Mouse (Mus musculus) liver, embryonic 14.5 days (tissue): Measurements from ENCODE around the gene 3110001I22Rik. TPM values are rescaled to one million over a fixed set of nuclear protein-coding genes. Genes with fewer than 3 reads are reported as not detected.

Source experiments
- ATAC-seq: fragments of 200-750 bp; cut with Nextera tagmentation; 2 replicates; pipeline ENCODE4 v1.8.0; 2017; ENCODE audit warnings: moderate number of reproducible peaks, mild to moderate bottlenecking, moderate library complexity; ENCODE audit not compliant: insufficient read depth
- DNase-seq, 3 experiments: peaks; one replicate each; pipeline ENCODE4 v3.0.0-alpha.2; 2012 to 2013; ENCODE audit warnings: low read depth in 3 of 3, low spot score in 3 of 3
- H3K27ac ChIP-seq: fragments of 300-500 bp; sonication (generic); 2 replicates; pipeline ENCODE4 v1.5.1; 2014; ENCODE audit warnings: moderate library complexity, mild to moderate bottlenecking, control low read depth, inconsistent platforms
- H3K27me3 ChIP-seq: fragments of 300-500 bp; sonication (generic); 2 replicates; pipeline ENCODE4 v1.6.1; 2014; ENCODE audit warnings: mild to moderate bottlenecking, low read length, moderate library complexity; ENCODE audit not compliant: control insufficient read depth, insufficient read depth
- H3K36me3 ChIP-seq: fragments of 300-500 bp; sonication (generic); replicated peaks from 2 replicates; pipeline ENCODE4 v1.6.1; 2014; ENCODE audit warnings: low read depth; ENCODE audit not compliant: control insufficient read depth, insufficient read depth
- H3K4me1 ChIP-seq, 2 experiments: fragments of 200-500 bp in 1 of 2; fragments of 300-500 bp in 1 of 2; sonication (generic) in 1 of 2; replicated peaks; 2 replicates each; pipeline ENCODE4 v1.6.1; 2012 to 2014; ENCODE audit warnings: antibody characterized with exemption in 1 of 2, inconsistent platforms in 1 of 2, low read length in 1 of 2; ENCODE audit not compliant: control insufficient read depth in 2 of 2, insufficient read depth in 2 of 2
- H3K4me2 ChIP-seq: fragments of 300-500 bp; sonication (generic); 2 replicates; pipeline ENCODE4 v1.6.1; 2014; ENCODE audit warnings: low read depth, mild to moderate bottlenecking, control low read depth, moderate library complexity
- H3K4me3 ChIP-seq, 2 experiments: fragments of 200-500 bp in 1 of 2; fragments of 300-500 bp in 1 of 2; sonication (generic) in 1 of 2; 2 replicates each; pipeline ENCODE4 v1.5.1; 2012 to 2014; ENCODE audit warnings: low read depth in 2 of 2, low read length in 2 of 2, mild to moderate bottlenecking in 2 of 2, control low read depth in 1 of 2, inconsistent platforms in 1 of 2, moderate library complexity in 1 of 2; ENCODE audit not compliant: insufficient read depth in 1 of 2
- H3K9ac ChIP-seq: fragments of 300-500 bp; sonication (generic); replicated peaks from 2 replicates; pipeline ENCODE4 v1.6.1; 2014; ENCODE audit warnings: mild to moderate bottlenecking, control low read depth, moderate library complexity
- H3K9me3 ChIP-seq: fragments of 300-500 bp; sonication (generic); 2 replicates; pipeline ENCODE4 v1.6.1; 2016; ENCODE audit warnings: low read length, mixed read lengths; ENCODE audit not compliant: control insufficient read depth
- CTCF ChIP-seq: IDR thresholded peaks from 2 replicates; pipeline ENCODE4 v1.5.1; 2016; ENCODE audit warnings: antibody characterized with exemption, low read depth, control low read depth
- EP300 ChIP-seq: IDR thresholded peaks from 2 replicates; pipeline ENCODE4 v1.6.1; 2016; ENCODE audit warnings: antibody characterized with exemption, low read depth
- WGBS: fragments of 180-500 bp; shearing (Covaris S2); extraction: QIAGEN DNeasy Blood & Tissue Kit; methylation state at CpG from one replicate; pipeline ENCODE4 v1.1.7; 2014; ENCODE audit not compliant: insufficient replicate concordance; 5-methylcytosine and 5-hydroxymethylcytosine counted together
- polyA plus RNA-seq, 2 experiments: library from polyadenylated mRNA; depleted of rRNA in 1 of 2; stranded (reverse) in 1 of 2; unstranded in 1 of 2; fragments of >200 nt; fragmentation: Nextera tagmentation in 1 of 2; extraction: Ambion mirVana in 1 of 2; gene quantifications; 2 replicates each; pipeline versions ENCODE4 v1.2.1 to v1.2.3; 2012 to 2014

Gene 3110001I22Rik
- polyA plus RNA-seq, 2 experiments: 1.7 to 2.2 TPM

- Histone ChIP-seq H3K9ac (no peak overlapping the region), H3K27me3 (no peaks in the 10 kb centered on the region), H3K27ac (no peak overlapping the region), H3K36me3 (no peaks in the 10 kb centered on the region), H3K9me3 (no peaks in the 10 kb centered on the region), H3K4me2 (no peak overlapping the region), H3K4me3 (no peak overlapping the region), H3K4me1 (no peaks in the 10 kb centered on the region)
- no peak for DNase-seq
- 67% methylated on average over 3 of the region's 3 CpGs for WGBS
- no peak for ATAC-seq
- TF ChIP-seq CTCF (no peak), EP300 (no peak)
Observed at GRCm38 (mm10) chr16:13714910-13715309, 43.2 kb downstream of the 3110001I22Rik start.

GRCm38 (mm10) chr16:13716821-13717553, 45.3 kb downstream of the 3110001I22Rik start:
- Histone ChIP-seq H3K4me2 (no peak overlapping the region), H3K9me3 (no peaks in the 10 kb centered on the region), H3K4me3 (no peak overlapping the region), H3K27ac (no peak overlapping the region), H3K36me3 (no peaks in the 10 kb centered on the region), H3K9ac (no peak overlapping the region), H3K4me1 (no peaks in the 10 kb centered on the region), H3K27me3 (no peaks in the 10 kb centered on the region)
- TF ChIP-seq CTCF (no peak), EP300 (no peak)
- WGBS: 48% methylated on average over 2 of the region's 2 CpGs
- ATAC-seq: no peak
- DNase-seq: no peak

DNA sequence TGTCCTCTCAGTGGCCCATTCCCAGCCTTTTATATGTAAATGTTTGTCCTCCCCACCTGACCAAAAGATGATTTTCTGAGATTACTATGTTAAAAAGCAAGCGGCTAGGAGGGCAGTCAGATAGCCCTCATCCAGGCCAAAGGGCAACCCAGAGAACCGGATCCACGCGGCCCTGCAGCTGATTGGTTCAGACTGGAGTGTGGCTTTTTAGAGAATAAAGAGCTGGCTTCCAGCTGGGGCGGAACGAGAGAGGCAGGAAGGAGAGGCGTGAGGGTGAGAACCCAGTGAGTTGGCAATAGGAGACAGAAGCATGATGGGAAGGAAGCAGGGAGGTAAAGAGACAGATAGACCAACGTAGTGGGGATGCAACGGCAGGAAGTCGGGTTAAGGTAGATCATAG, 51.2 kb downstream of the 3110001I22Rik start:
- Histone ChIP-seq H3K4me3 (no peak overlapping the region), H3K27ac (no peak overlapping the region), H3K9ac (no peak overlapping the region), H3K36me3 (no peaks in the 10 kb centered on the region), H3K4me2 (no peak overlapping the region), H3K9me3 (no peaks in the 10 kb centered on the region), H3K4me1 (peaks cover 0 to 2% of the 10 kb centered on the region in 2 experiments; a peak in 1 of 4 replicates), H3K27me3 (no peaks in the 10 kb centered on the region)
- WGBS: 28% methylated on average over 10 of the region's 10 CpGs
- no peak for ATAC-seq
- no peak for DNase-seq
- TF ChIP-seq CTCF (no peak), EP300 (no peak)

- H3K27ac ChIP-seq: no peak overlapping the region
- H3K27me3 ChIP-seq: no peaks in the 10 kb centered on the region
- TF ChIP-seq EP300 (no peak), CTCF (no peak)
- 66% methylated on average over 5 of the region's 5 CpGs for WGBS
- DNase-seq (no peak), ATAC-seq (no peak)
- no peak overlapping the region for H3K4me3 ChIP-seq
- peaks cover 0 to 6% of the 10 kb centered on the region in 2 experiments; a peak in 2 of 4 replicates for H3K4me1 ChIP-seq
- H3K9me3 ChIP-seq: no peaks in the 10 kb centered on the region
- no peaks in the 10 kb centered on the region for H3K36me3 ChIP-seq
- no peak overlapping the region for H3K4me2 ChIP-seq
- H3K9ac ChIP-seq: no peak overlapping the region
Observed at GRCm38 (mm10) chr16:13727811-13728335, 56.1 kb downstream of the 3110001I22Rik start.

Other genes starting within 250 kb of the 3110001I22Rik start
- gene Parn, start 3.8 kb upstream of the 3110001I22Rik start, polyA plus RNA-seq (2012; rRNA removed): 5.4 and 7.1 TPM in 2 replicates
- 12.9 and 16.9 TPM in 2 replicates for gene Parn, start 3.8 kb upstream of the 3110001I22Rik start, polyA plus RNA-seq (2014; fragmentation: Nextera tagmentation; extraction: Ambion mirVana)
- gene Bfar, start 71 bp upstream of the 3110001I22Rik start, polyA plus RNA-seq (2012; rRNA removed): 7.4 and 11.0 TPM in 2 replicates
- 9.6 and 10.3 TPM in 2 replicates for gene Bfar, start 71 bp upstream of the 3110001I22Rik start, polyA plus RNA-seq (2014; fragmentation: Nextera tagmentation; extraction: Ambion mirVana)
- gene Pla2g10, start 59.1 kb downstream of the 3110001I22Rik start, polyA plus RNA-seq (2012; rRNA removed): 0.11 and 0.20 TPM in 2 replicates
- gene Pla2g10, start 59.1 kb downstream of the 3110001I22Rik start, polyA plus RNA-seq (2014; fragmentation: Nextera tagmentation; extraction: Ambion mirVana): 0.19 TPM in 1 of 2 replicates, not detected in the other
- gene Rrn3, start 108.8 kb downstream of the 3110001I22Rik start, polyA plus RNA-seq (2012; rRNA removed): 4.4 and 7.2 TPM in 2 replicates
- gene Rrn3, start 108.8 kb downstream of the 3110001I22Rik start, polyA plus RNA-seq (2014; fragmentation: Nextera tagmentation; extraction: Ambion mirVana): 15.3 and 17.3 TPM in 2 replicates
- gene Ntan1, start 146.9 kb downstream of the 3110001I22Rik start, polyA plus RNA-seq (2012; rRNA removed): 15.9 and 16.0 TPM in 2 replicates
- 40.6 and 41.7 TPM in 2 replicates for gene Ntan1, start 146.9 kb downstream of the 3110001I22Rik start, polyA plus RNA-seq (2014; fragmentation: Nextera tagmentation; extraction: Ambion mirVana)
- gene Pdxdc1, start 231.2 kb downstream of the 3110001I22Rik start, polyA plus RNA-seq (2012; rRNA removed): 16.3 and 16.6 TPM in 2 replicates
- gene Pdxdc1, start 231.2 kb downstream of the 3110001I22Rik start, polyA plus RNA-seq (2014; fragmentation: Nextera tagmentation; extraction: Ambion mirVana): 20.9 and 21.7 TPM in 2 replicates
- gene Mpv17l, start 231.2 kb downstream of the 3110001I22Rik start, polyA plus RNA-seq (2012; rRNA removed): 0.54 and 0.75 TPM in 2 replicates
- gene Mpv17l, start 231.2 kb downstream of the 3110001I22Rik start, polyA plus RNA-seq (2014; fragmentation: Nextera tagmentation; extraction: Ambion mirVana): 1.5 and 1.6 TPM in 2 replicates